Mouse (Mus musculus): ENCODE measurements around the gene Gmfb. TPM values are rescaled to one million over a fixed set of nuclear protein-coding genes. Genes with fewer than 3 reads are reported as not detected.
A peak's percentile ranks its signal among the peaks of the same experiment; 100 is the strongest.

Gmfb gene
- polyA plus RNA-seq (2016; fragmentation: Nextera tagmentation; extraction: Ambion mirVana) = 97.0 and 101 TPM in 2 replicates

- WGBS = 1% methylated on average over 65 of the region's 65 CpGs
- peak; percentile 93 for DNase-seq (ENCODE audit: low spot score)
- Histone ChIP-seq H3K36me3 (peaks cover 6% of the 10 kb centered on the region), H3K9me3 (replicated peaks) (no peaks in the 10 kb centered on the region), H3K27me3 (ENCODE audit: low read depth, poor library complexity, severe bottlenecking) (peaks cover 18% of the 10 kb centered on the region), H3K4me3 (peak within 1 kb of the TSS; percentile 87), H3K4me1 (peaks cover 14% of the 10 kb centered on the region), H3K27ac (replicated peaks) (peak within 1 kb of the TSS; percentile 92)
These were observed at the start of gene Gmfb for GRCm38 (mm10) chr14:46821873-46822716. Gene Gmfb, minus strand, starts transcription at chr14:46822242.

- H3K27me3 ChIP-seq (ENCODE audit: low read depth, poor library complexity, severe bottlenecking) = no peaks in the 10 kb centered on the region
- peaks cover 16% of the 10 kb centered on the region; the same call in 1 of the 2 replicates for H3K36me3 ChIP-seq
- no peak overlapping the region for H3K4me3 ChIP-seq
- no peaks in the 10 kb centered on the region; the same call in 1 of the 2 replicates for H3K9me3 ChIP-seq (replicated peaks)
- H3K4me1 ChIP-seq = no peaks in the 10 kb centered on the region
- H3K27ac ChIP-seq (replicated peaks) = no peak overlapping the region
- DNase-seq (ENCODE audit: low spot score) = no peak
- WGBS = 93% methylated on average over 5 of the region's 5 CpGs
These were observed 40.9 kb upstream of the Gmfb start for GRCm38 (mm10) chr14:46862922-46863321.

- H3K36me3 ChIP-seq = peaks cover 27% of the 10 kb centered on the region
- WGBS = 87% methylated on average over 11 of the region's 11 CpGs
- H3K4me3 ChIP-seq = no peak overlapping the region
- no peaks in the 10 kb centered on the region for H3K27me3 ChIP-seq (ENCODE audit: low read depth, poor library complexity, severe bottlenecking)
- no peaks in the 10 kb centered on the region for H3K9me3 ChIP-seq (replicated peaks)
- H3K4me1 ChIP-seq = no peaks in the 10 kb centered on the region
- no peak for DNase-seq (ENCODE audit: low spot score)
- H3K27ac ChIP-seq (replicated peaks) = no peak overlapping the region
These were observed 31.6 kb upstream of the Gmfb start for GRCm38 (mm10) chr14:46853677-46854076.

- WGBS = 96% methylated on average over 1 of the region's 1 CpGs
These were observed 27.7 kb upstream of the Gmfb start for GRCm38 (mm10) chr14:46849769-46850168.

GRCm38 (mm10) chr14:46848736-46849135, 26.7 kb upstream of the Gmfb start:
- Histone ChIP-seq H3K9me3 (replicated peaks) (no peaks in the 10 kb centered on the region), H3K4me3 (no peak overlapping the region), H3K36me3 (peaks cover 49% of the 10 kb centered on the region), H3K4me1 (no peaks in the 10 kb centered on the region), H3K27ac (replicated peaks) (no peak overlapping the region), H3K27me3 (ENCODE audit: low read depth, poor library complexity, severe bottlenecking) (no peaks in the 10 kb centered on the region)
- DNase-seq (ENCODE audit: low spot score) = no peak
- WGBS = 95% methylated on average over 5 of the region's 5 CpGs

More at GRCm38 (mm10) chr14:46849769-46850168, 27.7 kb upstream of the Gmfb start:
- Histone ChIP-seq H3K4me1 (no peaks in the 10 kb centered on the region), H3K9me3 (replicated peaks) (no peaks in the 10 kb centered on the region), H3K27ac (replicated peaks) (no peak overlapping the region), H3K36me3 (peaks cover 48% of the 10 kb centered on the region), H3K4me3 (no peak overlapping the region), H3K27me3 (ENCODE audit: low read depth, poor library complexity, severe bottlenecking) (no peaks in the 10 kb centered on the region)
- DNase-seq (ENCODE audit: low spot score) = no peak

GRCm38 (mm10) chr14:46848063-46848590, 26.1 kb upstream of the Gmfb start:
- WGBS = 86% methylated on average over 4 of the region's 4 CpGs
- no peak overlapping the region for H3K27ac ChIP-seq (replicated peaks)
- H3K4me3 ChIP-seq = no peak overlapping the region
- no peaks in the 10 kb centered on the region for H3K27me3 ChIP-seq (ENCODE audit: low read depth, poor library complexity, severe bottlenecking)
- no peak for DNase-seq (ENCODE audit: low spot score)
- H3K9me3 ChIP-seq (replicated peaks) = no peaks in the 10 kb centered on the region
- no peaks in the 10 kb centered on the region for H3K4me1 ChIP-seq
- peaks cover 50% of the 10 kb centered on the region for H3K36me3 ChIP-seq

- no peak overlapping the region for H3K4me3 ChIP-seq
- no peak overlapping the region for H3K27ac ChIP-seq (replicated peaks)
- no peaks in the 10 kb centered on the region for H3K4me1 ChIP-seq
- WGBS = 93% methylated on average over 11 of the region's 11 CpGs
- H3K27me3 ChIP-seq (ENCODE audit: low read depth, poor library complexity, severe bottlenecking) = no peaks in the 10 kb centered on the region
- no peak for DNase-seq (ENCODE audit: low spot score)
- no peaks in the 10 kb centered on the region for H3K9me3 ChIP-seq (replicated peaks)
- H3K36me3 ChIP-seq = peaks cover 74% of the 10 kb centered on the region
These were observed 23.7 kb upstream of the Gmfb start for GRCm38 (mm10) chr14:46845706-46846105.

GRCm38 (mm10) chr14:46839326-46839725, 17.3 kb upstream of the Gmfb start:
- Histone ChIP-seq H3K36me3 (peaks cover 40% of the 10 kb centered on the region), H3K4me1 (peaks cover 3% of the 10 kb centered on the region; the same call in 1 of the 2 replicates), H3K27ac (replicated peaks) (no peak overlapping the region), H3K27me3 (ENCODE audit: low read depth, poor library complexity, severe bottlenecking) (no peaks in the 10 kb centered on the region), H3K9me3 (replicated peaks) (no peaks in the 10 kb centered on the region), H3K4me3 (no peak overlapping the region)
- 84% methylated on average over 4 of the region's 4 CpGs for WGBS
- no peak for DNase-seq (ENCODE audit: low spot score)

- no peak for DNase-seq (ENCODE audit: low spot score)
- Histone ChIP-seq H3K36me3 (no peaks in the 10 kb centered on the region), H3K9me3 (replicated peaks) (no peaks in the 10 kb centered on the region), H3K4me3 (peak overlapping the region; percentile 93), H3K27ac (replicated peaks) (peak overlapping the region; percentile 90), H3K27me3 (ENCODE audit: low read depth, poor library complexity, severe bottlenecking) (no peaks in the 10 kb centered on the region), H3K4me1 (peaks cover 26% of the 10 kb centered on the region)
- 10% methylated on average over 40 of the region's 40 CpGs for WGBS
These were observed 10.6 kb upstream of the Gmfb start for GRCm38 (mm10) chr14:46832354-46833272.

GRCm38 (mm10) chr14:46831837-46832333, 9.8 kb upstream of the Gmfb start, which contains the start of gene Cgrrf1:
Gene Cgrrf1, plus strand, starts transcription at chr14:46832125.
- Histone ChIP-seq H3K4me3 (peak within 1 kb of the TSS; percentile 93), H3K36me3 (no peaks in the 10 kb centered on the region), H3K9me3 (replicated peaks) (no peaks in the 10 kb centered on the region), H3K27ac (replicated peaks) (peak within 1 kb of the TSS; percentile 90), H3K4me1 (peaks cover 26% of the 10 kb centered on the region), H3K27me3 (ENCODE audit: low read depth, poor library complexity, severe bottlenecking) (no peaks in the 10 kb centered on the region)
- peak; percentile 97 for DNase-seq (ENCODE audit: low spot score)
- under 1% methylated on average over 32 of the region's 32 CpGs for WGBS

GRCm38 (mm10) chr14:46831295-46831694, 9.3 kb upstream of the Gmfb start:
- Histone ChIP-seq H3K9me3 (replicated peaks) (no peaks in the 10 kb centered on the region), H3K27me3 (ENCODE audit: low read depth, poor library complexity, severe bottlenecking) (no peaks in the 10 kb centered on the region), H3K36me3 (no peaks in the 10 kb centered on the region), H3K4me1 (peaks cover 26% of the 10 kb centered on the region), H3K27ac (replicated peaks) (peak overlapping the region; percentile 90), H3K4me3 (peak overlapping the region; percentile 93)
- DNase-seq (ENCODE audit: low spot score) = no peak
- 11% methylated on average over 4 of the region's 4 CpGs for WGBS

GRCm38 (mm10) chr14:46827430-46827829, 5.4 kb upstream of the Gmfb start:
- H3K9me3 ChIP-seq (replicated peaks) = no peaks in the 10 kb centered on the region
- no peak overlapping the region for H3K27ac ChIP-seq (replicated peaks)
- H3K36me3 ChIP-seq = no peaks in the 10 kb centered on the region
- WGBS = 59% methylated on average over 1 of the region's 1 CpGs
- H3K27me3 ChIP-seq (ENCODE audit: low read depth, poor library complexity, severe bottlenecking) = peaks cover 18% of the 10 kb centered on the region
- no peak for DNase-seq (ENCODE audit: low spot score)
- H3K4me1 ChIP-seq = peaks cover 11% of the 10 kb centered on the region
- H3K4me3 ChIP-seq = no peak overlapping the region
